Mouse (Mus musculus): Measurements from ENCODE around the gene Cdkn2d. TPM values are rescaled to one million over a fixed set of nuclear protein-coding genes. Genes with fewer than 3 reads are reported as not detected.
"Not testable (repeated sequence)": the region's sequence is repeated elsewhere in the genome, so short reads cannot be mapped to it uniquely, and the experiment has no call there.

Cdkn2d gene
- polyA plus RNA-seq, 1 experiment from 2014 or later: 101 TPM

DNA sequence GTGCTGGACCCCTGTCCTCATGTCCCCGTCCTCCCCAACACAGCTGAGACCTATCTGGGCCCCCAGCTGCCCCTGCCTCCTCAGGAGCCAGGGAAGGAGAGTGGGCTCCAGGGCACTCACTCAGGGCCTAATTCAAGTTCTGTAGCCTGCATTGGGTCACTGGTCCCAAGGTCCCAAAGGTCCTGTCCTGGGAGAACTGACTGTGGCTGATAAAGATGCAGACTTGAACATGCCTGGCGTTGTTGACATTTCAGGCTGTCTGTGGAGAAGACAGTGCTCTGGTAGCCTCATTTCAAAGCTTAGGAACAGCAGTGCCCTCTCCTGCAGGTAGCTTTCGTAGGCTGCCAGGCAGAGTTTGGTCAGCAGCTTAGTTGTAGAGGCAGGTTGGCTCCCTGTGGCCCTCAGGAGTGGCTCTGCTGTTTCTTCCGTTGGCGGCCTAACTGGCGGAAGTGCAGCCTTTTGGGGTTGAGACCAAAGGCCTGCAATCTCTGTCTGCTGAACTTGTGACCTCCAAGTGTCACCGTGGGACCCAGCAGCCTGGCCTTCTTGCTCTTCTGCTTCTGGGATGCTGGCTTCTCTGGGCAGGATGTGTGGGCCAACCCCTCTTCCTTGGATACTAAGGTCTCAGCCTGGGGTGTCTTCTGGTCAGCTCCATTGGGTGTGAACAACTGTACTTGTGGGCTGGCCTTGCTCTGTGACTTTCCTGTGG is 17.5 kb downstream of the Cdkn2d start:
- H3K27ac ChIP-seq (ENCODE audit: low read depth, low read length): no peak overlapping the region
- H3K36me3 ChIP-seq (ENCODE audit: control insufficient read depth, insufficient read depth, low read length): peaks cover 92% of the 10 kb centered on the region
- H3K4me1 ChIP-seq (ENCODE audit: control insufficient read depth, insufficient read depth, low read length): no peaks in the 10 kb centered on the region
- no peaks in the 10 kb centered on the region for H3K27me3 ChIP-seq (replicated peaks; ENCODE audit: control insufficient read depth, insufficient read depth, low read length)
- ATAC-seq (no peak), DNase-seq (ENCODE audit: low spot score) (no peak)
- H3K4me3 ChIP-seq (ENCODE audit: low read depth, low read length): no peak overlapping the region
- H3K9ac ChIP-seq (ENCODE audit: low read length): no peak overlapping the region
- H3K4me2 ChIP-seq (ENCODE audit: low read length): no peak overlapping the region
- no peaks in the 10 kb centered on the region for H3K9me3 ChIP-seq (replicated peaks; ENCODE audit: control insufficient read depth, low read length)
- 83% methylated on average over 7 of the region's 7 CpGs for WGBS

DNA sequence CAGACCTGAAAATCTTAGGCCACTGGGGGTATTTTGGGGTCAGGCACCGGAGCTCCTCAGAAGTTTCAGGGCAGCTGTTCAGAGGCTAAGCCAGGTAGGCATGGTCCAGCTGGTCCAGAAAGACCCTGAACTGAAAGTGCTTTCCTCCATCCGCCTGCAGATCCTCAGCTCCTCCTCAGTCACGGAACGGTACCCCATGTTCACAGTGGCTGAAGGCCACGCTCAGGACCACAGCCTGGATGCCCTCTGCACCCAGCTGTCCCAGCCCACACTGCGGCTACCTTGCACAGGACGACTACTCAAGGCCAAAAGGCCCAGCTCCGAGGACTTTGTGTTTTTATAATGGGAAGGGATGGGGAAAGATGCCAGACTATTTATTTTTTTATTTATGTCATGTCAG is 18.1 kb downstream of the Cdkn2d start:
- DNase-seq (ENCODE audit: low spot score) (no peak), ATAC-seq (no peak)

DNA sequence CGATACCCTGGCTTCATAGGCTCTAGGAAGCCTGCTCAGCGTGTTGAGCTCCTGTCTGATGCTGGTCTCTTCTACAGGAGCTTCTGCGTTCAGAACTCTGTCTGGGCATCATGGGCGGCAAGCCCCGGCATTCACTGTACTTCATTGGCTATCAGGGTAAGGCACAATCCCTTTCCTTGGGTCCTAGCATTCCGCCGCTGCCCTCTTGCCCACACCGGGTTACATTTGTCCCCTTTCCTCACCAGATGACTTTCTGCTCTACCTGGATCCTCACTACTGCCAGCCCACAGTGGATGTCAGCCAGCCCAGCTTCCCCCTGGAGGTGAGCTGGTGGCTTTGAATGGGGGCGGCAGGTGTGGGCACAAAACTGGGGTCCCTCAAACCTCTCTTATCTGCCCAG is 18.8 kb downstream of the Cdkn2d start:
- H3K27me3 ChIP-seq (replicated peaks; ENCODE audit: control insufficient read depth, insufficient read depth, low read length): no peaks in the 10 kb centered on the region
- H3K4me3 ChIP-seq (ENCODE audit: low read depth, low read length): no peak overlapping the region
- no peak overlapping the region for H3K27ac ChIP-seq (ENCODE audit: low read depth, low read length)
- H3K4me2 ChIP-seq (ENCODE audit: low read length): no peak overlapping the region
- DNase-seq (ENCODE audit: low spot score): no peak
- H3K9ac ChIP-seq (ENCODE audit: low read length): no peak overlapping the region
- 92% methylated on average over 9 of the region's 9 CpGs for WGBS
- no peaks in the 10 kb centered on the region for H3K9me3 ChIP-seq (replicated peaks; ENCODE audit: control insufficient read depth, low read length)
- H3K36me3 ChIP-seq (ENCODE audit: control insufficient read depth, insufficient read depth, low read length): peaks cover 91% of the 10 kb centered on the region
- no peaks in the 10 kb centered on the region for H3K4me1 ChIP-seq (ENCODE audit: control insufficient read depth, insufficient read depth, low read length)
- no peak for ATAC-seq

More for the DNA sequence above, 18.1 kb downstream of the Cdkn2d start:
- Histone ChIP-seq H3K9me3 (replicated peaks; ENCODE audit: control insufficient read depth, low read length) (no peaks in the 10 kb centered on the region), H3K27ac (ENCODE audit: low read depth, low read length) (no peak overlapping the region), H3K9ac (ENCODE audit: low read length) (no peak overlapping the region), H3K4me2 (ENCODE audit: low read length) (no peak overlapping the region), H3K4me1 (ENCODE audit: control insufficient read depth, insufficient read depth, low read length) (no peaks in the 10 kb centered on the region), H3K36me3 (ENCODE audit: control insufficient read depth, insufficient read depth, low read length) (peaks cover 93% of the 10 kb centered on the region), H3K4me3 (ENCODE audit: low read depth, low read length) (no peak overlapping the region), H3K27me3 (replicated peaks; ENCODE audit: control insufficient read depth, insufficient read depth, low read length) (no peaks in the 10 kb centered on the region)
- WGBS: 92% methylated on average over 8 of the region's 8 CpGs

DNA sequence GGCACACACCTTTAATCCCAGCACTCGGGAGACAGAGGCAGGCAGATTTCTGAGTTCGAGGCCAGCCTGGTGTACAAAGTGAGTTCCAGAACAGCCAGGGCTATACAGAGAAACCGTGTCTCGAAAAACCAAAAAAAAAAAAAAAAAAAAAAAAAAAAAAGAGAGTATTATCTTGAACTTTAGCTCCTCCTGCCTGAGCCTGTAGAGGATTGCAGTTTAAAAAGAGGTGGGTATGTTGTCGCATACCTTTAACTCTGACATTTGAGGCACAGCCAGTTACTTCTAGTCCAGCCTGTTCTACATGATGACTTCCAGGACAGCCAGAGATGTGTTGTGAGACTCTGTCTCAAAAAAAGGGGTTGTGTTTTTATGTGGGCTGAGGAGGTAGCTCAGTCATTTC is 21.6 kb downstream of the Cdkn2d start:
- peaks cover 76% of the 10 kb centered on the region for H3K36me3 ChIP-seq (ENCODE audit: control insufficient read depth, insufficient read depth, low read length)
- H3K4me3 ChIP-seq (ENCODE audit: low read depth, low read length): not testable (repeated sequence)

DNA sequence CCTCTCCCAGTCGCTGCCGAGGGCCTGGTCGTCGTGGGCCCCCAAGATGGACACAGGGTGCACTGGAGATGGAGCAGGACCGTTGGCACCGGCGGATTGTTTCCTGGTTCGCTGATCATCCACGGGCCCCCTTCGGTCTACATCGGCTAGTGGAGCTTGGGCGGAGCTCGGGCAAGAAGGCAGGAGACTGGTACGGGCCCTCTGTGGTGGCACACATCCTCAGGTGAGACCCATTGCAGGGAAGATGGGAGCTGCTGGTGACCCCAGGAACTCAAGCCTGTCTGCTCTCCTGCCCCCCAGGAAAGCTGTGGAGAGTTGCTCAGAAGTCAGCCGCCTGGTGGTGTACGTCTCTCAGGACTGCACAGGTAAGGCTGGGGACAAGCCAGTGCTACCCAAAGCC is 22.9 kb downstream of the Cdkn2d start:
- H3K4me3 ChIP-seq (ENCODE audit: low read depth, low read length): no peak overlapping the region
- 92% methylated on average over 16 of the region's 16 CpGs for WGBS
- H3K9me3 ChIP-seq (replicated peaks; ENCODE audit: control insufficient read depth, low read length): no peaks in the 10 kb centered on the region
- peaks cover 63% of the 10 kb centered on the region for H3K36me3 ChIP-seq (ENCODE audit: control insufficient read depth, insufficient read depth, low read length)
- ATAC-seq (no peak), DNase-seq (ENCODE audit: low spot score) (no peak)
- peaks cover 8% of the 10 kb centered on the region for H3K4me1 ChIP-seq (ENCODE audit: control insufficient read depth, insufficient read depth, low read length)
- no peak overlapping the region for H3K9ac ChIP-seq (ENCODE audit: low read length)
- H3K27ac ChIP-seq (ENCODE audit: low read depth, low read length): no peak overlapping the region
- H3K4me2 ChIP-seq (ENCODE audit: low read length): no peak overlapping the region
- H3K27me3 ChIP-seq (replicated peaks; ENCODE audit: control insufficient read depth, insufficient read depth, low read length): no peaks in the 10 kb centered on the region

More for the DNA sequence above, 21.6 kb downstream of the Cdkn2d start:
- 80% methylated on average over 5 of the region's 5 CpGs for whole genome bisulfite sequencing
- H3K27me3 ChIP-seq (replicated peaks; ENCODE audit: control insufficient read depth, insufficient read depth, low read length); H3K27ac ChIP-seq (ENCODE audit: low read depth, low read length); H3K9me3 ChIP-seq (replicated peaks; ENCODE audit: control insufficient read depth, low read length); H3K4me1 ChIP-seq (ENCODE audit: control insufficient read depth, insufficient read depth, low read length); H3K9ac ChIP-seq (ENCODE audit: low read length); DNase-seq (ENCODE audit: low spot score); H3K4me2 ChIP-seq (ENCODE audit: low read length); ATAC-seq: not testable (repeated sequence)

DNA sequence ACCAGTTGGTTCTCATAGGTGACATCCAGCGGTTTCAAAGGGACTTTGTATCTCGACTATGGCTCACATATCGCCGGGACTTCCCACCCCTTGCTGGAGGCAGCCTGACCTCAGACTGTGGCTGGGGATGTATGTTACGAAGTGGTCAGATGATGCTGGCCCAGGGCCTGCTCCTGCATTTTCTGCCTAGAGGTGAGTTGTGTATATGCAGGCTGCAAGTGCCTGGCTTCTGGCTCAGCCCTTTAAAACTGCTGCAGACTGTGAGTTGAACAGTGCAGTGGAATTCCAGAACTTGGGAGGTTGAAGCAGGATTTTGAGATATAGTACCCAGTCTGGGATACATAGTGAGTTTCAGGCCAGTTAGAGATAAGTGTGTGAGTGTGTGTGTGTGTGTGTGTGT is 24.3 kb downstream of the Cdkn2d start:
- H3K9me3 ChIP-seq (replicated peaks; ENCODE audit: control insufficient read depth, low read length): no peaks in the 10 kb centered on the region
- H3K36me3 ChIP-seq (ENCODE audit: control insufficient read depth, insufficient read depth, low read length): peaks cover 49% of the 10 kb centered on the region
- no peaks in the 10 kb centered on the region for H3K27me3 ChIP-seq (replicated peaks; ENCODE audit: control insufficient read depth, insufficient read depth, low read length)
- H3K27ac ChIP-seq (ENCODE audit: low read depth, low read length): no peak overlapping the region
- peaks cover 8% of the 10 kb centered on the region for H3K4me1 ChIP-seq (ENCODE audit: control insufficient read depth, insufficient read depth, low read length)
- no peak overlapping the region for H3K4me2 ChIP-seq (ENCODE audit: low read length)
- no peak for DNase-seq (ENCODE audit: low spot score)
- 97% methylated on average over 5 of the region's 5 CpGs for WGBS
- H3K4me3 ChIP-seq (ENCODE audit: low read depth, low read length): no peak overlapping the region
- no peak for ATAC-seq
- no peak overlapping the region for H3K9ac ChIP-seq (ENCODE audit: low read length)

DNA sequence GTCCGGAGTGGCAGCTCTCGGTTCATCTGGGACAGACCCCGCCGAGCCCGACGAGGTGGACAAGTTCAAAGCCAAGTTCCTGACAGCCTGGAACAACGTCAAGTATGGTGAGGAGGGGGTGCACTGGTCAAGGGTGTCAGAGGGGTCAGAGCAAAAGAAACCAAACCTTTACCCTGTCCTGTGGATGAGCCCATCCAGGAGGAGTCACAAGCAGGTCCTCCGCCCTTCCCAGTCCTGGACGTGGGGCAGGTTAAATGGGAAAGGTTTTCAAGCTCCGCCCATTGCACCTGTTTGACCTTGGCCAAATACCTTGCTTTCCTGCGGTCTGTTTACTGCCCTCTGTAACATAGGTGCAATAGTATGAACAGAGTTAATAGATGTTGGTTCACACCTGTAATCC is 25.6 kb downstream of the Cdkn2d start:
- Histone ChIP-seq H3K36me3 (ENCODE audit: control insufficient read depth, insufficient read depth, low read length) (peaks cover 36% of the 10 kb centered on the region), H3K4me3 (ENCODE audit: low read depth, low read length) (peak overlapping the region; percentile 88), H3K9ac (ENCODE audit: low read length) (peak overlapping the region; percentile 87), H3K27me3 (replicated peaks; ENCODE audit: control insufficient read depth, insufficient read depth, low read length) (0 out of 2 replicates have a peak, but pooled peaks cover under 1% of the 10 kb centered on the region), H3K4me1 (ENCODE audit: control insufficient read depth, insufficient read depth, low read length) (peaks cover 8% of the 10 kb centered on the region), H3K4me2 (ENCODE audit: low read length) (peak overlapping the region; percentile 89), H3K27ac (ENCODE audit: low read depth, low read length) (peak overlapping the region; percentile 61; the same call in 1 of the 2 replicates), H3K9me3 (replicated peaks; ENCODE audit: control insufficient read depth, low read length) (no peaks in the 10 kb centered on the region)
- 8% methylated on average over 11 of the region's 11 CpGs for WGBS
- ATAC-seq: peak; percentile 4; the same call in 1 of the 2 replicates
- DNase-seq (ENCODE audit: low spot score): no peak

DNA sequence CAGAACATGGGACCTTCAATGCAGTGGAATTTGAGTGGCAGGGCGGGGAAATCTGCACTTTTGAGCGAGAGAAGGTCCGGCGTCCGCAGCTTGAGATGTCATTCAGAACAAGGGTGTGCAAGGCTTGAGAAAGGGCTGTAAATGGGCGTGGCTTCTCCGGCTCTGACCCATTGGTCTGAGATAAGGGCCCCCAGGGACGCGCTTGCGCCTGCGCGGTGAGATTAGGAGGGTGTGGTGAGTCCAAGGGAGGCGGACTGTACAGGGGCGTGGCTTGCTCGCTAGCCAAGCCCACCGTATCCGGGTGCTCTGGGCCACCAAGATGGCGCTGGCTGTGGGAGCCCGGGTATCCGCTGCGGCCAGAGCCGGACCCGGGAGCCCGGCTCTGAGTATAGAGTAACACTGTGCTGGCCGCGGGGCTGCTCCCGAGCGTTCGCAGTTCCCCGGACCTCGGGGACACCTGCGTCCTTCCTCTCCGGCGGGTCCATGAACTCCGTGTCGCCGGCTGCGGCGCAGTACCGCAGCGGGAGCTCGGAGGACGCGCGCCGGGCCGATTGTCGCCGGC is 26.1 kb downstream of the Cdkn2d start, which contains the start of gene Atg4d:
Gene Atg4d, plus strand, starts transcription at position 294 of the 562 bp plus-strand sequence.
- 0% methylated on average over 45 of the region's 49 CpGs for WGBS
- 0 out of 2 replicates have a peak, but pooled peaks cover 3% of the 10 kb centered on the region for H3K27me3 ChIP-seq (replicated peaks; ENCODE audit: control insufficient read depth, insufficient read depth, low read length)
- H3K27ac ChIP-seq (ENCODE audit: low read depth, low read length): peak within 1 kb of the TSS; percentile 61
- ATAC-seq: peak; percentile 99
- H3K4me3 ChIP-seq (ENCODE audit: low read depth, low read length): peak within 1 kb of the TSS; percentile 88
- H3K4me1 ChIP-seq (ENCODE audit: control insufficient read depth, insufficient read depth, low read length): peaks cover 8% of the 10 kb centered on the region
- H3K9me3 ChIP-seq (replicated peaks; ENCODE audit: control insufficient read depth, low read length): no peaks in the 10 kb centered on the region
- peak; percentile 99 for DNase-seq (ENCODE audit: low spot score)
- peak within 1 kb of the TSS; percentile 87 for H3K9ac ChIP-seq (ENCODE audit: low read length)
- peak within 1 kb of the TSS; percentile 89 for H3K4me2 ChIP-seq (ENCODE audit: low read length)
- peaks cover 31% of the 10 kb centered on the region for H3K36me3 ChIP-seq (ENCODE audit: control insufficient read depth, insufficient read depth, low read length)

All from forebrain, embryonic 14.5 days (tissue).